Mouse (Mus musculus): Measurements from ENCODE around the gene Rab8a. TPM values are rescaled to one million over a fixed set of nuclear protein-coding genes. Genes with fewer than 3 reads are reported as not detected.

Rab8a gene
- polyA plus RNA-seq, 1 experiment from 2014 or later: 104 TPM

DNA sequence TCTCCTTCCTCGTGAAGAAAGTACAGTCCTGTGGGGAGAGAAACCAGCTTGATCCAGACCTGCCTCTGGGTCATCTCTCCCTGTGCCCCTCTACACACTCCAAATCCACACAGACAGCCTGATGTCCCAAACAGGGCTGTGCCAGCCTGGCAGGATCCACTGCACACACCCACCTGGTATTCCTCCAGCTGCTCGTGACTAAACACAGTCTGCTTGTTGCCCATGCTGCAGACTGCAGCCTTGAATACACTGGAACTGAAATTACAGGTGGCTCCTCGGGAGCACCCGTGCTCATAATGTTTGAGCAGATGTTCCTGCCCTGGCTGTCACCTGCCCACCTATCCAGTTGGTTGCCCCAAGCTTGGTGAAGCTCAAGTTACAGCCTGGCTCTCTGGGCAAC is 51.8 kb downstream of the Rab8a start, which contains the start of gene Cib3:
Cib3 (minus strand) TSS at position 87 of the 400 bp plus-strand sequence.
- Histone ChIP-seq H3K4me3 (ENCODE audit: low read depth, low read length) (no peak within 1 kb of the TSS), H3K9me3 (ENCODE audit: control insufficient read depth, low read length) (no peaks in the 10 kb centered on the region), H3K9ac (ENCODE audit: low read length) (no peak within 1 kb of the TSS), H3K27ac (ENCODE audit: low read depth) (no peak within 1 kb of the TSS), H3K4me1 (replicated peaks; ENCODE audit: control insufficient read depth, insufficient read depth, low read length) (no peaks in the 10 kb centered on the region), H3K36me3 (ENCODE audit: control insufficient read depth, insufficient read depth, low read length) (no peaks in the 10 kb centered on the region), H3K4me2 (ENCODE audit: low read length) (no peak within 1 kb of the TSS), H3K27me3 (replicated peaks; ENCODE audit: control insufficient read depth, insufficient read depth, low read length) (peaks cover 7% of the 10 kb centered on the region; the same call in 1 of the 2 replicates)
- WGBS: 59% methylated on average over 4 of the region's 4 CpGs
- ATAC-seq (replicated peaks; ENCODE audit: low FRiP score, low TSS enrichment, low read depth): no peak
- no peak for DNase-seq (ENCODE audit: low spot score)

DNA sequence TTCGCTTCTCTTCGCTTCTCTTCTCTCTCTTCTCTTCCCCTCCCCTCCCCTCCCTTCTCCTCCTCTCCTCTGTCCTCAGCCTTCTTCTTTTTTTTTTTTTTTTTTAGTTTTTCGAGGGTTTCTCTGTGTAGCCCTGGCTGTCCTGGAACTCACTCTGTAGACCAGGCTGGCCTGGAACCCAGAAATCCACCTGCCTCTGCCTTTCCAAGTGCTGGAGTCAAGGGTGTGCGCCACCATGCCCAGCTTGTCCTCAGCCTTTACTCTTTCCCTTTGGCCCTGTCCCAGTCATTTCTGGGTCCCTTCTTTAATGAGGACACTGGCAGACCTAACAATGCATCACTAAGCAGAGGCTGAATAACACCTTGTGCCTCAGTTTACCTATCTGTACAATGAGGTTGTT is 52.5 kb downstream of the Rab8a start, which contains the start of gene Gm11034:
Gm11034 (minus strand) TSS at position 101 of the 400 bp plus-strand sequence.
- ATAC-seq (replicated peaks; ENCODE audit: low FRiP score, low TSS enrichment, low read depth) (no peak), DNase-seq (ENCODE audit: low spot score) (no peak)
- H3K9ac ChIP-seq (ENCODE audit: low read length): no peak within 1 kb of the TSS
- no peaks in the 10 kb centered on the region for H3K4me1 ChIP-seq (replicated peaks; ENCODE audit: control insufficient read depth, insufficient read depth, low read length)
- H3K27ac ChIP-seq (ENCODE audit: low read depth): no peak within 1 kb of the TSS
- H3K4me2 ChIP-seq (ENCODE audit: low read length): no peak within 1 kb of the TSS
- H3K27me3 ChIP-seq (replicated peaks; ENCODE audit: control insufficient read depth, insufficient read depth, low read length): peaks cover 8% of the 10 kb centered on the region; the same call in 1 of the 2 replicates
- H3K9me3 ChIP-seq (ENCODE audit: control insufficient read depth, low read length): no peaks in the 10 kb centered on the region
- no peak within 1 kb of the TSS for H3K4me3 ChIP-seq (ENCODE audit: low read depth, low read length)
- H3K36me3 ChIP-seq (ENCODE audit: control insufficient read depth, insufficient read depth, low read length): no peaks in the 10 kb centered on the region
- whole genome bisulfite sequencing: 72% methylated on average over 4 of the region's 4 CpGs

DNA sequence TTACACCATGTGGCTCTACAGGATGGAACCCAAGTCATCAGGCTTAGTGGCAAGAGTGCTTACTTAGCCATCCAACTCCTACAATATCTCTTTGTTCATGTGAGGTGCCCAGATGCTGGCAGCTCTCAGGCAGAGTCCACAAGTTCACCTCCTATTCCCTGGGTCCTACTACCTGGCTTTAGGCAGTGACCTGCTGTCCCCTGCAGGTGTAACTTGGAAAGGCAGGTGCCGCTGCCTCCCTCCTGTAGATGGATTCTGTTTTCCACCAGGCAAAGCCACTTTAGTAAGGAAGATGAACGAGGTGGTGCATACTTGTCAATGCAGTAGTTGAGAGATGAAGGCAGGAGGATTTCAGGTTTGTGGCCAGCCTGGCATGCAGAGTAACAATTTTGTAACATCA is 54.1 kb downstream of the Rab8a start:
- ATAC-seq (replicated peaks; ENCODE audit: low FRiP score, low TSS enrichment, low read depth) (no peak), DNase-seq (ENCODE audit: low spot score) (peak; percentile 52)
- H3K27ac ChIP-seq (ENCODE audit: low read depth): no peak overlapping the region
- 26% methylated on average over 2 of the region's 2 CpGs for WGBS
- H3K4me1 ChIP-seq (replicated peaks; ENCODE audit: control insufficient read depth, insufficient read depth, low read length): no peaks in the 10 kb centered on the region
- H3K36me3 ChIP-seq (ENCODE audit: control insufficient read depth, insufficient read depth, low read length): no peaks in the 10 kb centered on the region
- H3K9ac ChIP-seq (ENCODE audit: low read length): no peak overlapping the region
- H3K9me3 ChIP-seq (ENCODE audit: control insufficient read depth, low read length): no peaks in the 10 kb centered on the region
- H3K4me3 ChIP-seq (ENCODE audit: low read depth, low read length): no peak overlapping the region
- peaks cover 8% of the 10 kb centered on the region; the same call in 1 of the 2 replicates for H3K27me3 ChIP-seq (replicated peaks; ENCODE audit: control insufficient read depth, insufficient read depth, low read length)
- H3K4me2 ChIP-seq (ENCODE audit: low read length): no peak overlapping the region

DNA sequence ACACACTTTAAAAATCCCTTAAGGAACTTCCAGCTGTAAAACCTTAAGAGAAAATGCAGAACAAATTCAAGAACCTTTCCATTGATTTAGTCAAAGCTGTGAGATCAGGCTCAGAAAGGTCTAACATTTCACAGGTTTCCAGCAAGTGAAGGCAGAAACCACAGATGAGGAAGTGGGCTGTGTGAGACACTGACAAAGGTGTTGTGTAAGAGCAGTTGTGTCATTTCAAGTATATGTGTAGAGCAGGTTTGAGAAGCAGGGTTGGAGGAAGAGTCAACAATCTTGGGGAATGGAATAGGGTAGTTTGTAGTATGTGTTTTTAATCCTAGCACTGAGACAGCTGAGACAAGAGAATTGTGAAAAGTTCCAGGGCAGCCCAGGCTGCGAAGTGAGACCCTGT is 54.9 kb downstream of the Rab8a start:
- H3K27me3 ChIP-seq (replicated peaks; ENCODE audit: control insufficient read depth, insufficient read depth, low read length): peaks cover 8% of the 10 kb centered on the region; the same call in 1 of the 2 replicates
- no peak for DNase-seq (ENCODE audit: low spot score)
- ATAC-seq (replicated peaks; ENCODE audit: low FRiP score, low TSS enrichment, low read depth): no peak
- 0 out of 2 replicates have a peak, but pooled peaks cover 1% of the 10 kb centered on the region for H3K36me3 ChIP-seq (ENCODE audit: control insufficient read depth, insufficient read depth, low read length)
- no peak overlapping the region for H3K4me2 ChIP-seq (ENCODE audit: low read length)
- H3K9me3 ChIP-seq (ENCODE audit: control insufficient read depth, low read length): no peaks in the 10 kb centered on the region
- H3K4me3 ChIP-seq (ENCODE audit: low read depth, low read length): no peak overlapping the region
- peaks cover 7% of the 10 kb centered on the region; the same call in 1 of the 2 replicates for H3K4me1 ChIP-seq (replicated peaks; ENCODE audit: control insufficient read depth, insufficient read depth, low read length)
- H3K27ac ChIP-seq (ENCODE audit: low read depth): no peak overlapping the region
- 53% methylated on average over 1 of the region's 1 CpGs for WGBS
- no peak overlapping the region for H3K9ac ChIP-seq (ENCODE audit: low read length)

DNA sequence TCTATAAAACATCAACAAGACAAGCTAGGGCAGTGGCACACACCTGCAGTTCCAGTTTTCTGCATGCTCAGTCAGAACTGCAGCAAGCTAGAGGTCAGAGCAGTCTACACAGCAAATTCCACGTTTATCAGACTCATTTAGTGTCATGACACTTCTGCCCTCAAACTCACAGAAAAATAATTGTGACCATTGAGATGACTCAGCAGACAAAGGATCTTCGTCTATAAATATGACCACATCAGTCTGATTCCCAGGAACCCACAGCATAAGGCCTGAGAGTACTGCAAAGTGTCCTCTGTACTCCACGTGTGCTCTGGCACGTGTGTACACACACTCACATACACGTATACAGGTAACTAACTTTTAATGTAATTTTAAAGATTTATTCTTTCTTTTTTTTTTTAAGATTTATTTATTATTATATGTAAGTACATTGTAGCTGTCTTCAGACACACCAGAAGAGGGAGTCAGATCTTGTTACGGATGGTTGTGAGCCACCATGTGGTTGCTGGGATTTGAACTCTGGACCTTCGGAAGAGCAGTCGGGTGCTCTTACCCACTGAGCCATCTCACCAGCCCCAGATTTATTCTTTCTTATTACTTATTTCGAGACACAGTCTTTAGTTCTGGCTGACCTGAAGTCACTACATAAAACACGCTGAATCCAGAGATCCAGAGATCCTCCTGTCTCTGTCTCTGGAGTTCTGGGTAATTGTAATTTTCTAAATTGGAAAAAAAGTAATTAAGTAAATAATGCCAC is 58.0 kb downstream of the Rab8a start:
- Histone ChIP-seq H3K9me3 (ENCODE audit: control insufficient read depth, low read length) (no peaks in the 10 kb centered on the region), H3K4me1 (replicated peaks; ENCODE audit: control insufficient read depth, insufficient read depth, low read length) (peaks cover 10% of the 10 kb centered on the region; the same call in 1 of the 2 replicates), H3K9ac (ENCODE audit: low read length) (no peak overlapping the region), H3K36me3 (ENCODE audit: control insufficient read depth, insufficient read depth, low read length) (peaks cover 31% of the 10 kb centered on the region), H3K27ac (ENCODE audit: low read depth) (peak overlapping the region; percentile 76), H3K4me2 (ENCODE audit: low read length) (peak overlapping the region; percentile 93), H3K4me3 (ENCODE audit: low read depth, low read length) (peak overlapping the region; percentile 94), H3K27me3 (replicated peaks; ENCODE audit: control insufficient read depth, insufficient read depth, low read length) (peaks cover 8% of the 10 kb centered on the region; the same call in 1 of the 2 replicates)
- WGBS: 81% methylated on average over 9 of the region's 10 CpGs
- no peak for DNase-seq (ENCODE audit: low spot score)
- no peak for ATAC-seq (replicated peaks; ENCODE audit: low FRiP score, low TSS enrichment, low read depth)

DNA sequence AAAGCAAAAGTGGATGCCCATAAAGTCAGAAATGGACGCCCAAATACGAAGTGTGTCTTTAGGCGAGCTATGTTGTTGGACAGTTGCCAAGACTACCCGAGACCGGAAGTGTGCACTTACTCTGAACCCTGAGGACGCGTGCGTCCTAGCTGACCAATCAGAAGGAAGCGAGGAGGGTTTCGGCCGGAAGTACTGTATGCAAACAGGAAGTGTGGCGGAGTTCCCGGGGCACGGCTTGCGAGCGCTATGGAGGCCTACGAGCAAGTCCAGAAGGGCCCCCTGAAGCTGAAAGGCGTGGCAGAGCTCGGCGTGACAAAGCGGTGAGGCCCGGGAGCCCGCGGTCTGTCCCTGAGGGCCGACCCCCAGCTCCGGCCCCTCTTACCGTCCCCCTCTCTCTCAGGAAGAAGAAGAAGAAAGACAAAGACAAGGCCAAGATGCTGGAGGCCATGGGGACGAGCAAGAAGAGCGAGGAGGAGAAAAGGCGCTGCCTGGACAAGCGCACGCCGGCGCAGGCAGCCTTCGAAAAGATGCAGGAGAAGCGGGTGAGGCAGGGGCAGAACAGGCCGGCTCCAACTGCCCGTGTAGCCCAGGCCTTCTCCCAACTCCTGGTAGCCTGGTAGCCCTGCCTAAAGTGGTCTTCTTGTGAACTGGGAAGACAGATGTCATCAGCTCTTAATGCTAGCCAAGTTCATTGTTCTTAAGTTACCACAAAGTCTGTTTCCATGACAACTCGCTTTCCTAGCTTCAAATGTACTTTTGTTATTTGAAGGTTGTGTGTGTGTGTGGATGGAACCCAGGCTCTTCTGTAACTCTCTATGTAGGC is 58.8 kb downstream of the Rab8a start, which contains the start of gene Fam32a:
Fam32a (plus strand) TSS at position 190 of the 823 bp plus-strand sequence.
- Histone ChIP-seq H3K9me3 (ENCODE audit: control insufficient read depth, low read length) (no peaks in the 10 kb centered on the region), H3K9ac (ENCODE audit: low read length) (peak within 1 kb of the TSS; percentile 85), H3K27ac (ENCODE audit: low read depth) (peak within 1 kb of the TSS; percentile 76), H3K36me3 (ENCODE audit: control insufficient read depth, insufficient read depth, low read length) (peaks cover 31% of the 10 kb centered on the region), H3K4me1 (replicated peaks; ENCODE audit: control insufficient read depth, insufficient read depth, low read length) (peaks cover 10% of the 10 kb centered on the region; the same call in 1 of the 2 replicates), H3K27me3 (replicated peaks; ENCODE audit: control insufficient read depth, insufficient read depth, low read length) (peaks cover 8% of the 10 kb centered on the region; the same call in 1 of the 2 replicates), H3K4me3 (ENCODE audit: low read depth, low read length) (peak within 1 kb of the TSS; percentile 94), H3K4me2 (ENCODE audit: low read length) (peak within 1 kb of the TSS; percentile 93)
- DNase-seq (ENCODE audit: low spot score) (peak; percentile 92), ATAC-seq (replicated peaks; ENCODE audit: low FRiP score, low TSS enrichment, low read depth) (peak; percentile 99)
- 10% methylated on average over 39 of the region's 39 CpGs for WGBS

DNA sequence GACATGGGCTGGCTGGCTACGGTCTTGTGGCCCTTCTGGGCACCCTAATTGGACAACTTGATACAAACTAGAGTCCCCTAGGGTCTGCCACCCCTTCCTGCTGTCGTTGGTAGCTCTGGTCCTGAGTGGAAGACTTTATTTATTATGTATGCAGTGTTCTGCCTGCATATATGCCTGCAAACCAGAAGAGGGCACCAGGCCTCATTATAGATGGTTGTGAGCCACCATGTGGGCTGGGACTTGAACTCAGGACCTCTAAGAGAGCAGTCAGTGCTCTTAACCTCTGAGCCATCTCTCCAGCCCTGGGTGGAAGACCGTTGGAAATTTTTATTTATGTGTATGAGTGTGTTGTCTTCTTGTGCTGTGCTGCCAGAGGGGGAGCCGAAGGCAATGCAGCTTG is 59.8 kb downstream of the Rab8a start:
- ATAC-seq (replicated peaks; ENCODE audit: low FRiP score, low TSS enrichment, low read depth): no peak

DNA sequence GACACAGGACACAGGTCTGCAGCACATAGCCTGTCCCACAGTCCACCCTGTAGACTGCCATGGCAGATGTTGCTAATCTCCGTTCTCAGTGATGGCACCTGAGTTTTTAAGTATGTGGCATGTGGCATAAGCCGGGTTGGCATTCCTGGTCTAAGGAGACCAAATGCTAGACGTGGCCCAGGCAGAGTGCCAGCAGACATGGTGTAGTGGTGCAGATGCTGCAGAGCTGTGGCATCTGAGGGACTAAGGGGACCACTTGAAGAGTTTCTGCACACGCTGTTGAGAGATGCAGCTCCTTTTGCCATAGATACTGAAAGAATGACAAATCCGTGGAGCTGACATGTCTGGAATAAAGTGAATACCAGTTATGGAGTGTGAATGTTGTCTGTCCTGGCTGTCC is 61.7 kb downstream of the Rab8a start:
- no peak overlapping the region for H3K4me3 ChIP-seq (ENCODE audit: low read depth, low read length)
- no peak overlapping the region for H3K27ac ChIP-seq (ENCODE audit: low read depth)
- peaks cover 2% of the 10 kb centered on the region; the same call in 1 of the 2 replicates for H3K27me3 ChIP-seq (replicated peaks; ENCODE audit: control insufficient read depth, insufficient read depth, low read length)
- H3K4me2 ChIP-seq (ENCODE audit: low read length): no peak overlapping the region
- no peak overlapping the region for H3K9ac ChIP-seq (ENCODE audit: low read length)
- WGBS: 89% methylated on average over 5 of the region's 5 CpGs
- no peak for ATAC-seq (replicated peaks; ENCODE audit: low FRiP score, low TSS enrichment, low read depth)
- DNase-seq (ENCODE audit: low spot score): no peak
- H3K4me1 ChIP-seq (replicated peaks; ENCODE audit: control insufficient read depth, insufficient read depth, low read length): peaks cover 10% of the 10 kb centered on the region; the same call in 1 of the 2 replicates
- H3K36me3 ChIP-seq (ENCODE audit: control insufficient read depth, insufficient read depth, low read length): peaks cover 31% of the 10 kb centered on the region
- no peaks in the 10 kb centered on the region for H3K9me3 ChIP-seq (ENCODE audit: control insufficient read depth, low read length)

More for the DNA sequence above, 59.8 kb downstream of the Rab8a start:
- Histone ChIP-seq H3K27ac (ENCODE audit: low read depth) (no peak overlapping the region), H3K9me3 (ENCODE audit: control insufficient read depth, low read length) (no peaks in the 10 kb centered on the region), H3K9ac (ENCODE audit: low read length) (peak overlapping the region; percentile 85; the same call in 1 of the 2 replicates), H3K36me3 (ENCODE audit: control insufficient read depth, insufficient read depth, low read length) (peaks cover 31% of the 10 kb centered on the region), H3K4me2 (ENCODE audit: low read length) (peak overlapping the region; percentile 93), H3K4me3 (ENCODE audit: low read depth, low read length) (peak overlapping the region; percentile 94), H3K4me1 (replicated peaks; ENCODE audit: control insufficient read depth, insufficient read depth, low read length) (peaks cover 10% of the 10 kb centered on the region; the same call in 1 of the 2 replicates), H3K27me3 (replicated peaks; ENCODE audit: control insufficient read depth, insufficient read depth, low read length) (peaks cover 8% of the 10 kb centered on the region; the same call in 1 of the 2 replicates)
- WGBS: 89% methylated on average over 4 of the region's 4 CpGs
- DNase-seq (ENCODE audit: low spot score): no peak
